Mouse (Mus musculus) forebrain, embryonic 13.5 days (tissue): ENCODE measurements at regions not wholly inside any gene's neighbourhood (a gene's known extent, or its start where the extent isn't known, plus 50 kb on each side); places are given as distances from the start of the nearest gene placed in this dataset.

Experiments
- ATAC-seq: fragments of 200-750 bp; cut with Nextera tagmentation; 2 replicates; pipeline ENCODE4 v1.8.0; 2017
- H3K27ac ChIP-seq: fragments of 300-500 bp; sonication (generic); 2 replicates; pipeline ENCODE4 v1.5.1; 2015; ENCODE audit warnings: inconsistent platforms, mild to moderate bottlenecking, moderate library complexity
- H3K27me3 ChIP-seq: fragments of 300-500 bp; sonication (generic); 2 replicates; pipeline ENCODE4 v1.6.1; 2015; ENCODE audit warnings: mild to moderate bottlenecking, inconsistent platforms
- H3K36me3 ChIP-seq: fragments of 300-500 bp; sonication (generic); 2 replicates; pipeline ENCODE4 v1.6.1; 2015; ENCODE audit warnings: mild to moderate bottlenecking, inconsistent platforms; ENCODE audit not compliant: poor library complexity, severe bottlenecking
- H3K4me1 ChIP-seq: fragments of 300-500 bp; sonication (generic); 2 replicates; pipeline ENCODE4 v1.6.1; 2015; ENCODE audit warnings: inconsistent platforms
- H3K4me2 ChIP-seq: fragments of 300-500 bp; sonication (generic); 2 replicates; pipeline ENCODE4 v1.6.1; 2015; ENCODE audit warnings: inconsistent platforms, mild to moderate bottlenecking, moderate library complexity
- H3K4me3 ChIP-seq: fragments of 300-500 bp; sonication (generic); 2 replicates; pipeline ENCODE4 v1.5.1; 2015; ENCODE audit warnings: mild to moderate bottlenecking, inconsistent platforms
- H3K9ac ChIP-seq: fragments of 300-500 bp; sonication (generic); 2 replicates; pipeline ENCODE4 v1.6.1; 2015; ENCODE audit warnings: mild to moderate bottlenecking, inconsistent platforms
- H3K9me3 ChIP-seq: fragments of 300-500 bp; sonication (generic); replicated peaks from 2 replicates; pipeline ENCODE4 v1.6.1; 2016; ENCODE audit warnings: inconsistent platforms
- WGBS: fragments of 180-500 bp; shearing (Covaris S2); methylation state at CpG from one replicate; pipeline ENCODE4 v1.1.7; 2015; 5-methylcytosine and 5-hydroxymethylcytosine counted together

DNA sequence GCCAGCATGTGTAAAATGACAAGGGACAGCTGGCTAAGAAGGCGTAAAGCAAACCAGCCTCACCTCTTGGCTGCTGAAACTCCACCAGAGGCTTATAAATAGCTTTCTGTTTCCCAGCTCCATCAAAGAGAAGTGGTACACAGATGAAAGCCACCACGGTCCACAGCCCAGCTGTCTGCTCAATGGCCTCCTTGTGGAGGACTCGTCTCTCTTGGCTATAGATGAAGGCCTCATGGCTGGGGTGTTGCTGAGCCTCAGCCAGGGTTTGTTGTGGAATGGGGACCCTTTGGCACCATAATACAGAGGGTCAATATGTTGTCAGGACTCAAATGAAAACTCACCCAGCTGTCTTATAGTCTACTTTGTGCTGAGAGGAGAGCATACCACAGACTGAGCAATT, 385.1 kb downstream of the Sfmbt2 start:
- Histone ChIP-seq H3K36me3 (no peaks in the 10 kb centered on the region), H3K4me1 (peaks cover 8% of the 10 kb centered on the region), H3K27ac (no peak overlapping the region), H3K9me3 (no peaks in the 10 kb centered on the region), H3K27me3 (no peaks in the 10 kb centered on the region), H3K9ac (no peak overlapping the region), H3K4me2 (no peak overlapping the region), H3K4me3 (no peak overlapping the region)
- no peak for ATAC-seq
- 59% methylated on average over 3 of the region's 3 CpGs for WGBS

DNA sequence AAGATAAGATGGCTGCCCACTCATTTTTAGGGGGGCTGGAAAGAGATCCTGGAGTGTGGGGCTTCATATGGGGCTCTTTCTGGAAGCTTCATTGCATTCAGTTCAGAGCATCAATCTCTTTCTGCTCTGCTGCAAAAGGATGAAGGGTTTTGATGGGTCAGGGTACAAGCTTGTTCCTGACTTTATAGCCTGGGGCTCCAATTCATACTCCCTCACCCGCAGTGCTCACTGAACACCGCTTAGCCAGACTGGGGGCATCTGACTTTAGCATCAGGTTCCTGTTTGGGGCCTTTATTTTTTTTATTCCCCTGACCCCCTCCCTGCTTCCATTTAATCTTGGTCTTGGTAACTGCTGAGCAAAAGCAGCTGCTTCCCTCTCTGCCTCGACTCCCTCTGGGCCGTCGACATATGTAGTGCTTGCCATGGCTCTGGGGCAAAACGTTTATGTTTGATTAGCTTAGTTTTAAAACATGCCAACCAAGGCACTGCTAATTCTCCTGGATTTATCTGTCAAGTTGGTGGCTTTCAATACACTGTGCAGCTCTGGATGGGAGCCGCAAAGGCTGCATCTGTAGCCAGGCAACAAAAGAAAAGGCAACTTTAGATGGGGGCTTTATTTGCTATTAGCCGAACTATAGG, 387.0 kb downstream of the Sfmbt2 start:
- Histone ChIP-seq H3K36me3 (no peaks in the 10 kb centered on the region), H3K9me3 (no peaks in the 10 kb centered on the region), H3K4me1 (peaks cover 8% of the 10 kb centered on the region), H3K27ac (no peak overlapping the region), H3K9ac (no peak overlapping the region), H3K4me3 (no peak overlapping the region), H3K27me3 (no peaks in the 10 kb centered on the region), H3K4me2 (no peak overlapping the region)
- whole genome bisulfite sequencing, result 37% methylated on average over 8 of the region's 8 CpGs
- peak; percentile 62 for ATAC-seq

DNA sequence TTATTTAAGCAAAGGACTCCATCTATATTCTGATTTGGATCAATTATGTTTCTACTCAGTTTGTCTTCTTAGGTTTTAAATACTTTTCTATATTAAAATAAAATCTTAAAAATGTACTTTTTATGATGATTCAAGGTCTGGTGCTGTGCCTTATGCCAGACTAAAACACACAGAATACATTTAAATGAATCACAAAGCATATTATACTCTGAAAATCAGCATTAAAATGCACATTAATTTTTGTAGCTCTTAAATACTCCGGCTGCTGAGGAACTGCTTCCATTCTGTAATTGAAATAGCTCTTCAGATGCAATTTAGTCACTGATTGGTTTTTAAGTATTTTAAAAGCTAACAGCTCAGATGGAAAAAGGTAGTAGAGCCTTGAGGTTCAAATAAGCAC, 387.6 kb downstream of the Sfmbt2 start:
- H3K36me3 ChIP-seq, result no peaks in the 10 kb centered on the region
- no peak overlapping the region for H3K4me3 ChIP-seq
- H3K9me3 ChIP-seq, result no peaks in the 10 kb centered on the region
- ATAC-seq, result no peak
- no peak overlapping the region for H3K9ac ChIP-seq
- no peak overlapping the region for H3K4me2 ChIP-seq
- WGBS, result 53% methylated on average over 1 of the region's 1 CpGs
- no peak overlapping the region for H3K27ac ChIP-seq
- no peaks in the 10 kb centered on the region for H3K27me3 ChIP-seq
- H3K4me1 ChIP-seq, result peaks cover 8% of the 10 kb centered on the region

DNA sequence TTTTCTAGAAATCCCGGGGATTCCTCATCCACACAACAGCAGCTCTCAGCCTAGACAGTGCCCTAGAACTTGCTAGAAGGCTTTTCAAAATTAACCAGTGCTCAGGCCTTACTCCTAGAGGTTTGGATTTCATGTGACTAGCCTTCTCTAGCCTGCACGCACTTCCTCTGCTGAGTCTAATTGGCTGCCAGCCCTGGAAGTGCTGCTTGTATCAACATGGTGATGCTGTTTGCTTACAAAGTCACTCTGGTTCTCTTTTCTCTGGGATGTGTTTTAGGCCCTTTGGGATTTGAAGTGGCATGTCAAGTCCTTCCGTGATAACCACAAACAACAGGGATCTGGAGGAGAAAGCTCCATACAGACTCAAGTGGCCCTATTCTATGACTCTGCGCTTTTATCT, 391.9 kb downstream of the Sfmbt2 start:
- Histone ChIP-seq H3K9me3 (no peaks in the 10 kb centered on the region), H3K4me2 (no peak overlapping the region), H3K27me3 (no peaks in the 10 kb centered on the region), H3K36me3 (no peaks in the 10 kb centered on the region), H3K4me3 (no peak overlapping the region), H3K9ac (no peak overlapping the region), H3K27ac (no peak overlapping the region), H3K4me1 (peaks cover 4% of the 10 kb centered on the region)
- WGBS, result 85% methylated on average over 4 of the region's 4 CpGs
- no peak for ATAC-seq

DNA sequence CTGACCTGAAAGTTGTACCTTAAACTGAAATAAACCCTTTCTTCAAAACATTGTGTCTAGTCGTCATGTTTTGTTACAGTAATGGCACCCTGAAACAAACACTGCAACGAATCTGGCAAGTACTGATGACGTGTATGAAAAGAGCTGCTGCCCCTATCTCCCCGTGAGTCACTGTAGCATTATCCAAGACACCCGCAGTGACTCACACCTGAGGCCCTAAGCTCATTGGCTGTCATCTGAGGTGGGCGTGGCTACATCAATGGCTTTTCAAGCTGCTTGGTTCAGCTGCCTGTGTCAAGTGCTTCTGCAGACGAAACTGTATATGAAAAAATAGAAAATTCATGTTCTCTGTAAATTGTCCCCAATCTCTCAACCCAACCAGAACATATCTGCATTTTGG, 388.8 kb upstream of the Prkcq start:
- Histone ChIP-seq H3K27ac (no peak overlapping the region), H3K4me3 (no peak overlapping the region), H3K4me1 (no peaks in the 10 kb centered on the region), H3K4me2 (no peak overlapping the region), H3K9me3 (no peaks in the 10 kb centered on the region), H3K36me3 (no peaks in the 10 kb centered on the region), H3K27me3 (no peaks in the 10 kb centered on the region), H3K9ac (no peak overlapping the region)
- ATAC-seq, result no peak
- 59% methylated on average over 7 of the region's 7 CpGs for WGBS

DNA sequence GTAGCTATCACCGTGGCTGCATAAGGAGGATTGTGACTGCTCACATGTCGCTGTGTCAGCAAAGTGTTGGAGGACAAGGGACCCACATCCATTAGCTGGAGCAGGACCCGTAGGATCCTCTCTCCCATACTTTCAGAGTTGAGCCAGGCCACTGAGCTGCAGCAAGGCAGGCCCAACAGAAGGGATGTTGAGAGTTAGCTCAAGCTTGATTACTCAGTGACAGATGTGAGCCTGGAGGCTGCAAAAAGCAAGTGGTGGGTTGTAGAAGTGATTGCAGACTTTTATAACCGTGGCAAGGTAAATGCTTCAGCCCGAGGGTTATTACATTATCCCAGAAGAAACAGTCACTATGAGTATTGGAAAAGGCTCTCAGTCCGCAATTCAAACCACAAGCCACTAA, 388.3 kb upstream of the Prkcq start:
- no peak overlapping the region for H3K4me2 ChIP-seq
- WGBS, result 67% methylated on average over 6 of the region's 6 CpGs
- no peak overlapping the region for H3K4me3 ChIP-seq
- no peaks in the 10 kb centered on the region for H3K27me3 ChIP-seq
- no peak overlapping the region for H3K9ac ChIP-seq
- no peak for ATAC-seq
- no peaks in the 10 kb centered on the region for H3K9me3 ChIP-seq
- H3K4me1 ChIP-seq, result no peaks in the 10 kb centered on the region
- H3K36me3 ChIP-seq, result no peaks in the 10 kb centered on the region
- no peak overlapping the region for H3K27ac ChIP-seq

DNA sequence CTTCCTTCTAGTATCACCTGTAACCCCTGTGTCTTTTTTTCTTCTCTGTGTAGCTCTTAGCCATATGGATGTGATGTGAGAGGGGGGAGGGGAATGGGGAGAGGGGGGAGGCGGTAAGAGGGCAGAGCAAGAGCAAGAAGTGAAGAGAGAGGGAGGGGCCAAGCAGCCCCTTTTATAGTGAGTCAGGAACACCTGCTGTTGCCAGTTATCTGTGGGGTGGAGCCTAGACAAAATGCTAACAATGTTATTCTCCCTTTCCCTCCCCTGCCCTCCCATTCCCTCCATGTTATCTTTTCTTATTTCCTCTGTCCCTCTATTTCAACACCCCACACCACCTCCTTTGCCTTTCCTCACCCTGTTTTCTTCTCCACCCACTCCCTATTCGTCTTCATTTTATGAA, 387.6 kb upstream of the Prkcq start:
- no peaks in the 10 kb centered on the region for H3K36me3 ChIP-seq
- H3K4me1 ChIP-seq, result no peaks in the 10 kb centered on the region
- no peak overlapping the region for H3K9ac ChIP-seq
- no peak for ATAC-seq
- no peaks in the 10 kb centered on the region for H3K9me3 ChIP-seq
- H3K27me3 ChIP-seq, result no peaks in the 10 kb centered on the region
- 29% methylated on average over 2 of the region's 2 CpGs for WGBS
- no peak overlapping the region for H3K27ac ChIP-seq
- H3K4me2 ChIP-seq, result no peak overlapping the region
- H3K4me3 ChIP-seq, result no peak overlapping the region

DNA sequence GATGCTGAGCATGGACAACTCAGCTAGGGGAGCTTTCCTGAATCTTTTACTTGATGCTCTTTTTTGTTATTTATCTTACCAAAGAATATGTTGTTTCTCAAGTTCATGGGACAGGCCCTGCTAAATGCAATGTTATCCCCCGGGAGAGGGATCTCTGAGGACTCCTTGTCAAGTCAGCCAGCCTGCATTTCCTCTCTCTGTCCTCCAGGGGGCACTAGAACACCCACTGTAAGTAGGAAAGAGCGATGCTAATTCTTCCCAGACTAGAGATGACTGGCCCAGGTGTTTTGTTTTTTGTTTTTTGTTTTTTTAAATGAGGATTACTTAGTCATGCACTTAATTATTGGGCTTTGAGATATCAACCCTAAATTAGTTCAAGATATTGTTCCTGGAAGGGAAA, 386.8 kb upstream of the Prkcq start:
- Histone ChIP-seq H3K9ac (no peak overlapping the region), H3K27ac (no peak overlapping the region), H3K9me3 (no peaks in the 10 kb centered on the region), H3K4me3 (no peak overlapping the region), H3K36me3 (no peaks in the 10 kb centered on the region), H3K4me1 (no peaks in the 10 kb centered on the region), H3K27me3 (no peaks in the 10 kb centered on the region; the same call in 1 of the 2 replicates), H3K4me2 (no peak overlapping the region)
- no peak; the same call in 1 of the 2 replicates for ATAC-seq
- 26% methylated on average over 2 of the region's 2 CpGs for WGBS

DNA sequence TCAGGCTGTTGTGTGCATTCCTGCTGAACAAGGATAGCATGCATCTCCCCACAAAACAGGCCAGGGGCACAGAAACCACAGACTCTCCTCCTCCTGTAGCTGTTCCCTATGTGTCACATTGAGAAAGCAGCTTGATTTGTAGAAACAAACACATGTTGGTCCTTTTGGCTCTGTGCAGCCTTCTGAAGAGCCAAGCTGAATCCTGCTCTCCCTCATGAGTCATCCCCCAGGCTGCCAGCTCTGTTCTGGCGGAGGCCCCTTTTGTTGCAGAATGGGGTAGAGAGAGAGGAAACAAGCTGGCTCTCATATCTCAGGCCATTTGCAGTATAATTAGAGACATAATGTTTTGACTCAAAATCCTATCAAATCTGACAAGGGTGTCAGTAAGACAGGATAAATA, 383.4 kb upstream of the Prkcq start:
- 4% methylated on average over 1 of the region's 1 CpGs for WGBS
- ATAC-seq, result peak; percentile 95
- H3K9me3 ChIP-seq, result no peaks in the 10 kb centered on the region

DNA sequence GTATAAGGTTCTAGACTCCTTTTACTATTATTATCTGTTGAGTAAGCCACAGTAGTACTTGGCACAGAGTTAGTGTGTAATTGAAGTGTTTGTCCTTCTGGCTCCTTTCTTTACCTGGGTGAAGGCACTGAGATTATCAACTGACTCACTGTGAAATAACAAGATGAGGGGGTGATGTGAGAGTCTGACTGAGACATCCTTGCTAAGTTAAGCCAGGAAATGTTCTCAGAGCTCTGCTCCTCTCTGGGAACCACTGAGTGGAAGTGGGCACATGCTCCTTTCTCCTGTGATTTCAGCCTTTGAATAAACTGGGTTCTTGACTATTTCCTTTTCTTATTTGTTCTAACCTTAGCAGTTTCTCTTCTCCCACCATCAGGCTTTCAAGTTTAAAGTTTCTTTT, 380.7 kb upstream of the Prkcq start:
- Histone ChIP-seq H3K36me3 (no peaks in the 10 kb centered on the region), H3K4me2 (no peak overlapping the region), H3K9me3 (no peaks in the 10 kb centered on the region), H3K27me3 (no peaks in the 10 kb centered on the region; the same call in 1 of the 2 replicates), H3K4me3 (no peak overlapping the region), H3K9ac (no peak overlapping the region), H3K27ac (no peak overlapping the region), H3K4me1 (no peaks in the 10 kb centered on the region)
- no peak for ATAC-seq

More for the DNA sequence above, 383.4 kb upstream of the Prkcq start:
- Histone ChIP-seq H3K36me3 (no peaks in the 10 kb centered on the region), H3K4me2 (no peak overlapping the region), H3K4me3 (no peak overlapping the region), H3K9ac (no peak overlapping the region), H3K4me1 (no peaks in the 10 kb centered on the region), H3K27me3 (no peaks in the 10 kb centered on the region; the same call in 1 of the 2 replicates), H3K27ac (no peak overlapping the region)

DNA sequence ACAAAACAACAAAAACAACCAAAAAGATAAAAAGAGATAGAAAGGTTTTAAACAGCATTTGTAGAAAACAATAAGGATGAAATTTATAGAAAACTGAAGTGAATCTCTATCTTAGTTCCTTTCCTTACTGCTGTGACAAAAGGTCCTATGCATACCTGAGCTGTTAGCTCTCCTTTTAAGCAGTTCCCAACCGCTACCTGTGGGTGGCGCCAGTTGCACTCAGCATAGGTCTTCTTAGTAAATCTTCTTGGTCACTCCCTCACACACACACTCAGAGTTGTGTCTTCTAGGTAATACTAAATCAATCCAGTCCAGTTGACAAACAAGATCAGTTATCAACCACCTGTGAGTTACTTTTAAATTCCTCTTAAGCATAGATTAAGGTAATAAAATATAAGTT, 355.5 kb upstream of the Prkcq start:
- 38% methylated on average over 2 of the region's 2 CpGs for WGBS
- Histone ChIP-seq H3K36me3 (no peaks in the 10 kb centered on the region), H3K9ac (no peak overlapping the region), H3K27ac (no peak overlapping the region), H3K9me3 (no peaks in the 10 kb centered on the region), H3K4me1 (no peaks in the 10 kb centered on the region), H3K4me2 (no peak overlapping the region), H3K4me3 (no peak overlapping the region), H3K27me3 (no peaks in the 10 kb centered on the region)
- ATAC-seq, result no peak

DNA sequence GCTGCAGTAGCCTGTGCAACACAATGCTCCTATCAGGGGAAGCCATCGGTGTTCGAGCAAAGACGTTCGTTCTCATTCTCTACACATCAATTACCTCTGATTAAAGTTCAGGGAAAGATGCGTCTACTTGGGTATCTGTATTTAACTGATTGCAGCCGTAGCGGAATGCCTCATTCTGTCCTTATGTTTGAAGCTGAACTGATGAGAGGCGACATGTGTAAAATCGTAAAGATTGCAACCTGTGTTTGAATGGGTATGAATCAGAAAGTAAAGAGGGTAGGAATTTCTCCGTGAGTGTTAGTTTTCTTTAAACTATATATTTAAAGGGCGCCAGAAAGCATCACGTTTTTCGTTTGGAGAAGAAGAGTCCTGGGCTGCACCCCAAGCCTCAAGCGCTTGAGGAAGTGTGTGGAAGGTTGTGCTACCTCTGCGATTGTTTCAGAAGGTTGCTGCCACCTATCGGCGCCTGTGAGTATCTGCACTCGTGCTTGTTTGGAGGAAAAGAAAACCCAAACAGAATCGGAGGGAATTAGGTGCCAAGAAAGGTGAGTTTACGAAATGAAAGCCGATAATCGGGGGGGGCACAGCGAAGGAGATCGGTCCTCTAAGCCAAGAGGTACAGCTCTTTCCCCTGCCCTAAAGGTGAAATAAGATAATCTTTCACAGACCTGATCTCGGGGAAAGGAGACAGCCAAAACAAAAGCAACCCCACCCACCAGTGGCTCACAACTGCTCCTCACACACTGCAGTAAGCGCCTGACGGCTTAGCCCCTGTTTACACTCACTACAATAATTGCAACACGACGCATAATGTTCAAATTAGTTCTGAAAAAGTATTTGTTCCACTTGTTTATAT, 346.4 kb upstream of the Prkcq start:
- no peaks in the 10 kb centered on the region for H3K4me1 ChIP-seq
- ATAC-seq, result peak; percentile 91
- H3K9ac ChIP-seq, result peak overlapping the region; percentile 54
- H3K36me3 ChIP-seq, result no peaks in the 10 kb centered on the region
- H3K4me3 ChIP-seq, result peak overlapping the region; percentile 39
- peak overlapping the region; percentile 56 for H3K4me2 ChIP-seq
- WGBS, result 29% methylated on average over 29 of the region's 29 CpGs
- 0 out of 2 replicates have a peak, but pooled peaks cover 3% of the 10 kb centered on the region for H3K27me3 ChIP-seq
- no peaks in the 10 kb centered on the region for H3K9me3 ChIP-seq
- H3K27ac ChIP-seq, result no peak overlapping the region
